ENCODE assay signal across 26 mouse cellular contexts in genomic region chr4:117381846-117382245, GRCm38 (mm10).
"Had no signal": no experiment of that assay in that cellular context is flagged by ENCODE, and none has a peak within 500 bp of the region (broad histone marks: within the 10 kb centered on the region; RNA-seq: fewer than 3 reads in every experiment).

No protein-coding gene starts in this region.

- ATAC-seq: hindbrain, embryonic 16.5 days; inflammation-experienced regulatory T-cells, adult 6 months; intestine, embryonic 15.5 days; intestine, postnatal 0 days; liver, embryonic 12.5 days had no signal

- H3K4me2 ChIP-seq: heart, embryonic 12.5 days; hindbrain, embryonic 12.5 days; hindbrain, embryonic 14.5 days; intestine, embryonic 15.5 days; limb, embryonic 13.5 days; limb, embryonic 15.5 days; liver, embryonic 12.5 days had no signal

- DNase-seq: gastrocnemius, adult 2 months; gastrocnemius, postnatal 10 days; gastrocnemius, postnatal 25 days; heart, adult 18-20 months; heart, postnatal 10 days; heart, postnatal 4 days; kidney, adult 18-20 months; kidney, adult 8-10 months; kidney, postnatal 14 days; kidney, postnatal 36 days; layer of hippocampus, adult 9-11 months; layer of hippocampus, postnatal 36 days; left cerebral cortex, postnatal 4 days had no signal

- H3K36me3 ChIP-seq: heart, embryonic 10.5 days; heart, embryonic 12.5 days; hindbrain, embryonic 12.5 days; intestine, embryonic 15.5 days; limb, embryonic 13.5 days; limb, embryonic 15.5 days; liver, embryonic 12.5 days had no signal

- H3K4me1 ChIP-seq: heart, embryonic 12.5 days; intestine, embryonic 15.5 days had no signal

- H3K27me3 ChIP-seq: limb, embryonic 15.5 days; liver, embryonic 12.5 days had no signal

- H3K27ac ChIP-seq: gastrocnemius, adult 2 months; heart, embryonic 10.5 days; hindbrain, embryonic 10.5 days; hindbrain, embryonic 12.5 days; hindbrain, embryonic 14.5 days; intestine, embryonic 15.5 days; limb, embryonic 13.5 days; limb, embryonic 15.5 days; liver, embryonic 12.5 days; liver, embryonic 14.5 days had no signal

- H3K4me3 ChIP-seq: gastrocnemius, adult 2 months; heart, embryonic 10.5 days; heart, embryonic 12.5 days; hindbrain, embryonic 10.5 days; hindbrain, embryonic 12.5 days; intestine, embryonic 15.5 days; limb, embryonic 13.5 days; limb, embryonic 15.5 days; liver, embryonic 12.5 days had no signal

- H3K9ac ChIP-seq: heart, embryonic 12.5 days; hindbrain, embryonic 12.5 days; hindbrain, embryonic 14.5 days; intestine, embryonic 15.5 days; limb, embryonic 13.5 days; limb, embryonic 15.5 days; liver, embryonic 12.5 days; liver, embryonic 14.5 days had no signal

- H3K9me3 ChIP-seq: heart, embryonic 10.5 days; heart, embryonic 12.5 days; intestine, embryonic 15.5 days; limb, embryonic 13.5 days; limb, embryonic 15.5 days; liver, embryonic 12.5 days had no signal
